Mouse (Mus musculus) mammary gland, adult 2 months (tissue): ENCODE data around the gene Gm14137. TPM values are rescaled to one million over a fixed set of nuclear protein-coding genes. Genes with fewer than 3 reads are reported as not detected.

Experiments used
- polyA plus RNA-seq: library from polyadenylated mRNA; depleted of rRNA; stranded (reverse); fragments of >200 nt; gene quantifications from 2 replicates; pipeline ENCODE4 v1.2.3, GENCODE M21; 2012; ENCODE audit warnings: low replicate concordance; rRNA removed

Gene Gm14137
- polyA plus RNA-seq: 0.12 and 0.36 TPM in 2 replicates

DNA sequence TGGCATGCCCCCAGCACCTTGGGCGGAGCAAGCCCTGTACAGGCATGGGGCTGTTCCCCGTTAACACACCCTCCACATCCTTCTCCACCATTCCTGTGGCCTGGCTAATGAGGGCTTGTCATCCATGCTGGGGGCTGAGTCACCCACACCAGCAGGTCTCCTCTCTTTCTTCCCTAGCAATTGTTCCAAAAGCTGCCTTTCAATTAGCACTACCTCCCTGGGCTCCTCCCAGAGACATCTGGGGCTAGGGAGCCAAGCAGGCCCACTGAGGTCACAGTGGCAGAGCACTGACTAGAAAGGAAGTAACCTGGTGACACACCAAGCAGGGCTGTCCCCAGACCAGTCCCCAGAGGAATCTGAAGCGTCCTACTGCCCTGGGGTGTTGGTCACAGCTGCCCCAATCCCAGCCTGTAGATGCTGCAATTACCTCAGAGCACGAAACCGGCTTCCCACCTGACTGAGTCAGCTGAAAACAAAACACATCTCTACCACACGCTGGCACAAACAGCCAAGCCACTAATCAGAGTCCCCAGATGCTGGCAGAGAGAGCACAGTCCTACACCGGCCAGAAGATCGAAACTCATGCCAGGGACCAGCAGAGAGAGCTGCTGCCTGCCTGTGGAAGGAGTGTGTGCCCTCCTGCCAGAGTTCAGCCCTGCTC is at the start of gene Gm14137:
TSS of gene Gm14137 (plus strand) at position 519 of the 661 bp plus-strand sequence.

DNA sequence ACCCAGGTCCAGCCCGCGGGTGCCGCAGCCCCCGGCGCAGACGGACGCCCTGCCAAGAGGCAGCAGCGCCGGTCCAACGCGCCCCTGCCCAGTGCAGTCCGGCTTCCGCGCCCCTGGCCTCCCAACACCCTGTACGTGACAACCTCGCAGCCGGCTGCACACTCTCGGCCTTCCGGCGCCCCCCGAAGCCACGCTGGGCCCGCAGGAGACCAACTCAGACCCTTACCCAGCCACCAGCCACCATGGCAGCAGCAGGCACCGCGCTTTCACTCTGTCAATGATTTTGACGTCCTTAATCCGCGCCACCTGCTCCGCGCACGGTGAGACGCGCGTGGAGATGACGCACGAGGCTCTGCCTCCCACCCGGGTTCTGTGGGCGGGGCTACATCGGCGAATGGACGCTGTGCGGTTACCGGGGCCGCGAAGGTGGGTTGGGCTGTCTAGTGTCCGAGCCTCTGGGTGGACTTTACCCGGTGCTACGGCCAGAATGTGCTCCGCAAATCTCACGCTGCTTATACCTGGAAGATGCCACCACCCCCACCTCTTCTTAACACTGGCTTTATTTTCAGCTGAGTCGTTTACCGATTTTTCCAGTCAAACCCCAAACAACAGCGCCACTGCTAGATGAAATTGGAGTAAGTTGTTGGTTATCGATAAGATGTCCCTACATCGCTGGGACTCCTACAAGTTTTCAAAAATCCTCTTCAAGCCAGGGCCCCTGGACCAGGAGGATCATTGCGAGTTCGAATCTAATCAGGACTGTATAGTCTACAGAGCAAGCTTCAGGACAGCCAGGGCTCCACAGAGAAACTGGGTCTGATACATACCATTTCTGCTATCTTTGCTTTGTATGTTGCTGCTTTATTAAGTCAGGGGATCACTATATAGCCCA is 17.4 kb upstream of the Gm14137 start, which contains the start of gene Rmdn3:
TSS of gene Rmdn3 (minus strand) at position 354 of the 892 bp plus-strand sequence.

DNA sequence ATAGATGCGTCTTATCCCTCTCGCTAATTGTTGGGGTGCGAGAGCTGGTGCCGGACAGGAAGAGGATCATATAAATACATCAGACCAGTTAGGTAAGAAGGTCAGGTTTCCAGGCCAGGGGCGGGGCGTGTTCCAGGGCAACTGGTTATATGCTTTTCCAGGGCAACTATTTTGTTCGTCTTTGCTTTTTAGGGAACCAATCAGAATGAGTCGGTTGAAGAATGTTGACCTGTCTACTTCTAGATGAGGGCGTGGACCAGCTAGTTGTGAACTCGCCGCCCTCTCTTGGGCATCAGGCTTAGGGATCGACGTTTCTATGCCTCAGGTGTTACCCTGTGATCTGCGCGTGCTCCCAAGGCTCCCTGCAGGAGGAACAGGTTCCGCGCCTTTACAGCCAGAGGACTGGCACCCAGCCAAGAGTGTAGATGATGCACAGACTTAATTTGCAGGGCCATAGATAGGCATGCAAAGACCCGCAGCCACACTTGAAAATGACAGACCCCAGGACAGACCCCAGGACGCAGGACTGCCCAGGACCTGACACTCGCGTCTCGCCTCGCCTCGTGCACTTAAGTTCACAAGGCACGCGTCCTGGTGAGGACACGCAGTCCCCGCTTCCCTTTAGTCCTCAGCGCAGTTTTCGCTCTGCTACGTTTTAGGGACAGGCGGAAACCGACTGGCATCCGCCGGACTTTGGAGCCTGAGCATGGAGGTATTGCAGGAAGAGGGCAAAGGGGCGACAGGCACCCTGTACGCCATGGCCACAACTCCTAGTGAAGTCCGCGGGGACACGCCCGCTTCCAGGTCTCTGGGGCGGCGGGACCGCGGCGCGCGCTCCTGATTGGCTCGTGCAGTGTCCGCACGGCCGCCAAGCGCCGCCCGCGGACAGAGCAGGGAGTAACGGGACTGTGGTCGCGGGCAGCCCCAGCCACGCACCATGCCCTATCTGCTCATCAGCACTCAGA is 7.1 kb upstream of the Gm14137 start, which contains the start of gene Gchfr:
TSS of gene Gchfr (plus strand) at position 873 of the 965 bp plus-strand sequence.

DNA sequence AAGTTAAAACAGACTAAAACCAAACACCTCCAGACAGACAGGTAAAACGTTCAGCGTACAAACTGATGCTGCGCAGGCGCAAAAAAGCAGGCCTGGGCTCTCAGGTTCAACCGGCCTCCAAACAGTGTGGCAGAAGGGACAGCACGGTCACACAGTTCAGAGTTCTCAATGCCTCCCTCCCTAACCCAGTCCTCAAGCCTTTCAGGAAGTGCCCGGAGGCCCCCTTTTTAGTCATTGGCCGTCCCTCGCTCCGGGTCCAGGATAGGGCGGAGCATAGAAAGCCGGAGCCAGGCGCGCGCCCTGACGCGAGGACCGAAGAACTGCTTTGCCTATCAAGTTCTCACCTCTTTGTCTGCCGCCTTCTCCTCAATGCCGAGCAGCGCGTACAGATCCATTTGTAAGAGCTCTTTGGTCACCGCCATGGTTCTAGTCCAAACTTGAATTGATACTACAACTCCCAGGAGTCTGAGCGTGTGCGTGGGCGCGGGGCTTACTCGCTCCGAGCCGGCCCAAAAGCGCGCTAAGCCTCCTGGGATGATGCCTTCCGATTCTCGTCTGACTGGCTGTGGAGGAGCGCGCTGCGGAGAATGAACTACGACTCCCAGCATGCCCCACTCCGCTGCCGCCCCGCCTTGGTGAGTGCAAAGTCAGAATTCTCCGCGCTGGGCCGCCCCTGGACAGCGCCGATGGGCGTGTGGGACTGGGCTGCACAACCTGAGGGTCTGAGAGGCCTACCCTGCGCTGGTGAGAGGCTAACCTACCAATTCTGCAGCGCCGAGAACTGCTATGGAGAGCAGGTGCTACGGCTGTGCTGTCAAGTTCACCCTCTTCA is 34.3 kb downstream of the Gm14137 start, which contains the start of the genes Zfyve19 and Dnajc17:
TSS of gene Zfyve19 (plus strand) at position 274 of the 832 bp plus-strand sequence.
TSS of gene Dnajc17 (minus strand) at position 452 of the 832 bp plus-strand sequence.

Other genes starting within 250 kb of the Gm14137 start
- 17.1 and 21.6 TPM in 2 replicates for gene Chst14, start 248.0 kb upstream of the Gm14137 start, polyA plus RNA-seq
- gene Ccdc32, start 145.1 kb upstream of the Gm14137 start, polyA plus RNA-seq: 4.3 and 6.4 TPM in 2 replicates
- gene Rpusd2, start 139.7 kb upstream of the Gm14137 start, polyA plus RNA-seq: 4.6 and 4.8 TPM in 2 replicates
- 0.11 and 0.17 TPM in 2 replicates for gene Knl1, start 127.4 kb upstream of the Gm14137 start, polyA plus RNA-seq
- 1.8 and 2.1 TPM in 2 replicates for gene Rad51, start 61.7 kb upstream of the Gm14137 start, polyA plus RNA-seq
- 23.3 and 29.3 TPM in 2 replicates for gene Rmdn3, start 17.5 kb upstream of the Gm14137 start, polyA plus RNA-seq
- gene Gchfr, start 6.7 kb upstream of the Gm14137 start, polyA plus RNA-seq: 80.1 and 84.8 TPM in 2 replicates
- gene Zfyve19, start 34.1 kb downstream of the Gm14137 start, polyA plus RNA-seq: 34.3 and 37.0 TPM in 2 replicates
- 1.9 TPM in 2 replicates for gene Dnajc17, start 34.3 kb downstream of the Gm14137 start, polyA plus RNA-seq
- 0.18 TPM in 1 of 2 replicates, not detected in the other for gene Ppp1r14d, start 55.4 kb downstream of the Gm14137 start, polyA plus RNA-seq
- gene Spint1, start 62.9 kb downstream of the Gm14137 start, polyA plus RNA-seq: 21.6 and 23.1 TPM in 2 replicates
- gene Rhov, start 96.8 kb downstream of the Gm14137 start, polyA plus RNA-seq: 3.0 and 5.0 TPM in 2 replicates
- gene Vps18, start 114.2 kb downstream of the Gm14137 start, polyA plus RNA-seq: 20.5 and 30.9 TPM in 2 replicates
- 17.0 and 24.0 TPM in 2 replicates for gene Dll4, start 151.3 kb downstream of the Gm14137 start, polyA plus RNA-seq
- gene Chac1, start 176.7 kb downstream of the Gm14137 start, polyA plus RNA-seq: 8.4 and 31.1 TPM in 2 replicates